Mouse (Mus musculus) gastrocnemius, adult 8-10 months (tissue): ENCODE data around the gene Rec114. TPM values are rescaled to one million over a fixed set of nuclear protein-coding genes. Genes with fewer than 3 reads are reported as not detected.
A peak's percentile ranks its signal among the peaks of the same experiment; 100 is the strongest.

ENCODE experiments used
- DNase-seq, 2 experiments: peaks; one replicate each; pipeline ENCODE4 v3.0.0; 2022; ENCODE audit warnings: low spot score in 2 of 2
- total RNA-seq, 4 experiments: library from RNA; stranded (reverse); gene quantifications; 2 replicates each; pipeline ENCODE4 v1.2.4; 2022

Gene Rec114
- total RNA-seq, 4 experiments from 2014 or later = 0.56 TPM; not detected in 3

- no peak for DNase-seq
These were observed 24.8 kb downstream of the Rec114 start for GRCm38 (mm10) chr9:58718964-58719363.

- no peak for DNase-seq
These were observed 26.9 kb downstream of the Rec114 start for GRCm38 (mm10) chr9:58716886-58717285.

- DNase-seq = no peak
These were observed 33.1 kb downstream of the Rec114 start for GRCm38 (mm10) chr9:58710642-58711041.

GRCm38 (mm10) chr9:58709939-58710338 is 33.8 kb downstream of the Rec114 start:
- peak; percentile 22 to 32 for DNase-seq

GRCm38 (mm10) chr9:58707796-58708195 is 36.0 kb downstream of the Rec114 start:
- no peak for DNase-seq

GRCm38 (mm10) chr9:58706024-58706423 is 37.7 kb downstream of the Rec114 start:
- no peak for DNase-seq

GRCm38 (mm10) chr9:58703766-58704165 is 40.0 kb downstream of the Rec114 start:
- no peak for DNase-seq

- no peak for DNase-seq
These were observed 42.0 kb downstream of the Rec114 start for GRCm38 (mm10) chr9:58701751-58702150.

GRCm38 (mm10) chr9:58698486-58698885 is 45.3 kb downstream of the Rec114 start:
- no peak for DNase-seq

GRCm38 (mm10) chr9:58691471-58691870 is 52.3 kb downstream of the Rec114 start:
- no peak for DNase-seq

GRCm38 (mm10) chr9:58690701-58691100 is 53.1 kb downstream of the Rec114 start:
- DNase-seq = no peak

- DNase-seq = no peak
These were observed 55.7 kb downstream of the Rec114 start for GRCm38 (mm10) chr9:58688076-58688475.

GRCm38 (mm10) chr9:58685290-58685689 is 58.5 kb downstream of the Rec114 start:
- no peak for DNase-seq

GRCm38 (mm10) chr9:58683372-58683771 is 60.4 kb downstream of the Rec114 start:
- DNase-seq = no peak

GRCm38 (mm10) chr9:58682106-58682505 is 61.7 kb downstream of the Rec114 start:
- no peak for DNase-seq

GRCm38 (mm10) chr9:58681411-58681810 is 62.4 kb downstream of the Rec114 start:
- DNase-seq = no peak

GRCm38 (mm10) chr9:58675371-58675770 is 68.4 kb downstream of the Rec114 start:
- DNase-seq = no peak

- DNase-seq = no peak
These were observed 69.0 kb downstream of the Rec114 start for GRCm38 (mm10) chr9:58674736-58675135.

- peak; percentile 45 to 46 for DNase-seq
These were observed 71.3 kb downstream of the Rec114 start for GRCm38 (mm10) chr9:58672474-58672873.

GRCm38 (mm10) chr9:58669819-58670218 is 73.9 kb downstream of the Rec114 start:
- no peak for DNase-seq

GRCm38 (mm10) chr9:58669071-58669470 is 74.7 kb downstream of the Rec114 start:
- no peak for DNase-seq

- no peak for DNase-seq
These were observed 75.6 kb downstream of the Rec114 start for GRCm38 (mm10) chr9:58668171-58668570.

- no peak for DNase-seq
These were observed 76.5 kb downstream of the Rec114 start for GRCm38 (mm10) chr9:58667244-58667643.

GRCm38 (mm10) chr9:58666191-58666590 is 77.6 kb downstream of the Rec114 start:
- DNase-seq = no peak
